Mouse (Mus musculus): Measurements from ENCODE around the gene H2-Eb2.
A peak's percentile ranks its signal among the peaks of the same experiment; 100 is the strongest.
"Not testable (repeated sequence)": the region's sequence is repeated elsewhere in the genome, so short reads cannot be mapped to it uniquely, and the experiment has no call there.

Gene H2-Eb2

DNA sequence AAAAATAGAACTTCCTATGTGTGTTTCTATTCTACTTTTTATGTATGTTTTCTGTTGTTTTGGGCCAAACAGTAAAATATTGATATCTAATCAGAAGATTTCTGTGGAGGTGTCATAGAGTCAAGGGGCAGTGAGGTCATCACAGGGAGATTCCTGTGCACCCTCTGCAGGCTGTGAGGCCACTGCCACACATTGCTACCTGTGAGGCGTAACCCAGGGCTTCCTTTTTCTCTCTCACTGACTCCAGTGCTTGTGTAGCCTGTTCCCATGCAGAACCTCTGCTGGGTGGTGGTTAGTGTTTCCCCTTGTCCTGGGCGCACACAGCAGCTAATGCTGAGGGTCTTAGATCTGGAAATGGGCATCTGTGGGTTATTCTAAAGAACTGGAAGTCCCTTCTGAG, 19.1 kb upstream of the H2-Eb2 start:
- DNase-seq (ENCODE audit: low read depth, low spot score): no peak

DNA sequence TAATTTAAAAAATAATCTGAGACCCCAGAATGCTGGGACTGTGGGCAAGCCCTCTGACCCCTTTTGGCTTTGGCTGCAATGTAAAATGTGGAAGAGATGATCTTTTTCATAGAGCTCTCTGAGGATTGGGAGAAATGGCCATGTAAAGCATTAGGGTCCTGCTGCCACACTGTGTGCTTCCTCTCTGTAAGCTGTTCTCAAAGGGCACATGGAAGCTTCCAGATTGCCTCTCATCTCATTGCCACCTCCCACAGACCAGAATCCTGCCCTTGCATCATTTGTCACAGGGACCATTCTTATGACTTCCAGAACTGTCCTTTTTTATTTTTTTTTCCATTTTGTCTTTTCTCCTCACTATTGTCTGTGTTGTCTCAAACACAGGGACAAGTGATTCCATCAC, 18.2 kb upstream of the H2-Eb2 start:
- no peak for DNase-seq (ENCODE audit: low read depth, low spot score)

DNA sequence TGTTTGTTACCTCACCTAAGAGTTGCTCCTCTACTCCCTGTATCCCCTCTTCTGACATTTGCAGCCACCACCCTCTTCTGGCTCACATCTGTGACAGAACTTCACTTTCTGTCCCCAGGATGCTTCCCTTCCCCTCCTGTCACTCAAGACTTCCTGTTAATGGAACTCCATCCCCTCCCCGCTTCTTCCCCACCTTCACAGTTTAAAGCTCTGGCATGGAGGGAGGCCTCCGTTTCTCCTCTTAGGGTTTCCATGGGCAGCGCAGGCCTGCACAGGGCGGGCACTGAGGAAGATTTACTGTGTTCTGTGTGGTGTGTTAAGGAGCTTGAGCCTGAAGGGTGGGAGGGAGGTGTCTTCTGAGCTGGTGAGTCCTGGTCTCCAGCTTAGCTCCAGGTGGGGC, 17.3 kb upstream of the H2-Eb2 start:
- no peak for DNase-seq (ENCODE audit: low read depth, low spot score)

DNA sequence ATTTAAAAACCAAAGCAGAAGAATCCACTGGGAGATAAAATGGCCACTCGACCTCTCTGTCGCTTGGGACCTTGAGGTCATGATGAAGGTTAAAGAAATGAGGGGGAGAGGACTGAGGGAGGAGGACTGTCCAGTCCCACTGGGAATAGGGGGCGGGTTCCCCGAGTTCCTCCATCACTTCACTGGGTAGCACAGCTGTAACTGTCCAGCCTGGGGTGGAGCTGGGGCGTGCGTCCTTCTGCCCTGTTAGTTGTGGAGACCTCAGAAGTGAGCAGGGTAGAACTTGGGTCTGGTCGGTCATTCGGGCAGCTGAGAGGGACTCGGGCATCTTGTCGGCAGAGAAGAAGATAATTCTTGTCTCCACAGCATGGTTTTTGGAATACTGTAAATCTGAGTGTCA, 16.2 kb upstream of the H2-Eb2 start:
- no peak for DNase-seq (ENCODE audit: low read depth, low spot score)

DNA sequence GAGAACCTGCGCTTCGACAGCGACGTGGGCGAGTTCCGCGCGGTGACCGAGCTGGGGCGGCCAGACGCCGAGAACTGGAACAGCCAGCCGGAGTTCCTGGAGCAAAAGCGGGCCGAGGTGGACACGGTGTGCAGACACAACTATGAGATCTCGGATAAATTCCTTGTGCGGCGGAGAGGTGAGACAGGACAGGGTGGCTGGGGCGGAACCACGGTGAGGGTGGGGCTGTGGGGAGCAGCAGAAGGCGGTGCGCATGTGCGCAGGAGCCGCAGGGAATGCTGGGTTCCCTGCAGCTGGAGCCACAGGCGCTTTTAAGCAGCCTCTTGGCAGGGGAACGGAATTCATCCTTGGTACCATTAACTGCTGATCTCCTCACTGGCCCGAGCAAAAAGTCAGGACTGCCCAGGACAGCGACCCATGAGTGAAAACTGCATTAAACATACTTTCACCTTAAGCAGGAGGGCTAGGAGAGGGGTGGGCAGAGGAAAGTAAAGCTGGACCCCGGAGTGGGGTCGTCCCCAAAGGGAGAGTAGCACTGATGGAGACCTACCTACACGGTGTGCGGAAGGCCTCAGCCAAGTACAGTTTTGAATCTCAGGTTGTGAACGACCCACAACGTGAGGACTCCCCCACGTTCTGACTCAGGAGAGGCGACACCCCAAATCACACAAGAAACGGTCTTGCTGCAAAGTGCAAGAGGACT, 15.6 kb upstream of the H2-Eb2 start:
- peak; percentile 37 for DNase-seq (ENCODE audit: low read depth, low spot score)

DNA sequence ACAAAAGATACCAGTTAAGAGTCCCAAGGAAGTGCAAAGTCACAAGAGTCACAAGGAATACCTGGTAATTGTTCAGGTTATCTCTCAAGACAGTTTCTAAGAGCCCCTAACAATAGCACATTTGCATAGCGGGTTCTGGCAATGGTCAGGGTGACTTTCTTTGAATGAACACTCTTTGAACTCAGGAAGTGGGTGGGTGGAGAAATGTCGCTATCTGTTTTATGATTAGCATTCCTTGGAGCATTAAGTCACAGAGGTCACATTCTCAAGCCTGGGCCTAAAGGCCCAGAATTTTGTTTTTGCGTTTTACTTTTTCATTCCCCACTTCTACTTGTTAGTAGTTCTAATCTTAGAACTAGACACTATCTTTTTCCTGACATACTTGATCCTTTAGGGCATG, 14.9 kb upstream of the H2-Eb2 start:
- not testable (repeated sequence) for DNase-seq (ENCODE audit: low read depth, low spot score)

DNA sequence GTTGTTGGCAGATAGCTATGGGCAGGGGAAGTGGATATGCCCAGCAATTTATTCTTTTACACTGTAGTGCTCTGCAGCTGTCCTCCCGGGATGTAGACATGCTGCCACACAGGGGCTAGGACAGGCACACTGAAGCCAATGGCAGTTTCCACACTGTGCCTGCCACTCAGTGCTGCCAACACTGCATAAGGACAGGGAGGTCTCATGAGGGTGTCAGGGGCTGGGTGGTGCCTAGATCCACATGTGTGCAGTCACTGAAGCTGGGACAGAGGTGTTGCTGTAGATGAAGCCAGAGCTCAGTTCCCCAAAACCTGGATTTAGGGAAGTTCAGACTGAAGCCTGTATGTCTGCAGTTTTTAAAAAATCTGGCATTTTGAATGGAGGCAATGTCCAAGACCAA, 13.3 kb upstream of the H2-Eb2 start:
- DNase-seq (ENCODE audit: low read depth, low spot score): no peak

DNA sequence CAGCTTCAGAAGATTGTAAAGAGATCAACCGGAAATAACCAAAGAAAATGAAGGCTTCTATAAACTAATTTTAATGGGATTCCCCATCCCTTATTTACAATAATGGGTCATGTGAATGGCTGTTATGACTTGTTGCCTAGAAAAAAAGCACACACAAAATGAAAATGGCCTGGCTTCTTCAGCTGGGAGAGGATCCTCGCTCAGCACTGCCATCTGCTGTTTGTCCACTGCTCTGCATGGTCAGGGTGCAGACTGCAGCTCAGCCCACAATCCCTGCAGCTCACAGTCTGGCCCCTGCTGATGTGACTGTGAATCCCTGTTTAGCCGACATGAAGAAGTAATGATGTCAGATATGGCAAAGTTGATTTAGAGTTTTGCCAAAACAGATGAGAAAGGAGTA, 12.1 kb upstream of the H2-Eb2 start:
- DNase-seq (ENCODE audit: low read depth, low spot score): peak; percentile 67

DNA sequence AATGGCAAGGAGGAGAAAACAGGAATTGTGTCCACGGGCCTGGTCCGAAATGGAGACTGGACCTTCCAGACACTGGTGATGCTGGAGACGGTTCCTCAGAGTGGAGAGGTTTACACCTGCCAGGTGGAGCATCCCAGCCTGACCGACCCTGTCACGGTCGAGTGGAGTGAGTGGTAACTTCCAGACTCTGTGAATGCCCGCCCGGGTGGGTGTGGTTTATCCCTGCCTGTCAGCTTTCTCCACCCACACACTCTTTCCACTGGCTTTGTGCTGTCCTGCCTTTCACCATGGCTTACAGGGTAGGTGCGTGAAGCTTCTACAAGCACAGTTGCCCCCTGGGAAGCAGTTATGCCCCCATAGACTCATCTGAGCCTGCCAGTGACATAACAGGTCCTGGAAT, 11.2 kb upstream of the H2-Eb2 start:
- no peak for DNase-seq (ENCODE audit: low read depth, low spot score)

DNA sequence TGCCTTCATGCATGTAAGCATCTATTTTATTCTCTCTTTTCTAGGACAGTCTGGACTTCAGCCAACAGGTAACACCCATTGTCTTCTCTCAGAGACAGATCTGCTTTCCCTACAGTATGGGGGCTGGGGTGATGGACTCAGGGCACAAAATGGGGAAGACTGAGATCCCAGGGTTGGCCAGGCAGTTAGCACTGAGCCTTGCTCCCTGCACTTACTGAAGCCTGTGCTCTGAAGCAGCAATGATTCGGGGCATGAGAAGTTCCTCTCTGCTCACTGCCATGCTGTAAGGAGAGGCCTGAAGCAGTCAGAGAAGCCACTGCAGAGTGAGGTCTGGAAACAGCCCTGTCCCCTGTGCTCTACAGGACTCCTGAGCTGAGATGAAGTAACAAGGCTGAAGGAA, 10.0 kb upstream of the H2-Eb2 start:
- DNase-seq (ENCODE audit: low read depth, low spot score): no peak

DNA sequence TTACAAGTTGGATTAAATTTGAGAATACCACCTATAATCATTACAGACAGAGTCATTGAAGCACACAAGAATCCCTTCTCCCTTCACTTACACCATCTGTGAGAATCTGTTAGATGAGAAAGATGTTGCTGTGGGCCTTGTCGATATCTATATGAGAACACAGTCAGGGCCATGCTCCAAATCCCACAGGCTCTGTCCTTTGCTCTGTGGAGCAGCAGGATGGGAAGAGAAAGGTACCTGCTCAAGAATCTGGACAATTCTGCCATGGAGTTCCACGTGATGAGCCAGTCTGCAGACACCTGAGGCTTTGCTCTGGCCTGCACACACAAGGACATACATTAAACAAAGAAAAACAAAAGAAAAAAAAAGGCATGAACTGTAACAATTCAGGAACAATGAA, 8.8 kb upstream of the H2-Eb2 start:
- DNase-seq (ENCODE audit: low read depth, low spot score): no peak

DNA sequence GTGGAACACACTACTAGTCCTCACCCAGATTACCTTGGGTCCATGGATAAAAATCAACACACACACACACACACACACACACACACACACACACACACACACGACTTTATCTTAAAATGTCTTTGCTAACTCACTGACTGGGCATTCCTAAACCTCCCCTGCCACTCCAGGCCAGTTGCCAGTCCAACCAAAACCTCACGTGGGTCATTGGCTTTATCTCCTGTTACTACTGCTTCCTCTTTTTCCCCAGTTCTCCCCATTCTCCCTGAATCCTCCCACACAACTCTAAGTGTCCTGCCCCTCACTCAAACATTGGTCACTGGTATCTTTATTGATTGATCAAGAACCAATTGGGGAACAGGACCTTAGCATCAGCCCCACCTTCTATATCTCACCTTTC, 8.2 kb upstream of the H2-Eb2 start:
- no peak for DNase-seq (ENCODE audit: low read depth, low spot score)

DNA sequence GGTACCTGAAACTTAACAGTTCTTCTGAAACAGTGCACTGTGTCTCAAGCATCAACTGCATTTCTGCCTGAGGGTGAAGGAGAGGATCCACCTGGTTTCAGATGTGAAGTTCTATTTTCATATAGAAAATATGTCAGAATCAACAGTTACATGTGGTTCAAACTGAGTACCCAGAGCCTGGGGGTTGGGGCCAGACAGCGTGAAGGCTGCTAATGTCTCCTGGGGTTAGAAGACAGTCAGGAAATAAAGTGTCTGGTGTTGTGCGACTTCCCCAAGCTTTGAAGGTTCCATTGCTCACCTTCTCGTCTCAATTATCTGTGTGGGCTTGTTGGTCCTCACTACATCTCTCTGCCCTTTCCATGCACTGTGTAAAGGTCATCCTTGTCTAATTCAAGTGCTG, 908 bp downstream of the H2-Eb2 start:
- DNase-seq (ENCODE audit: low read depth, low spot score): no peak

DNA sequence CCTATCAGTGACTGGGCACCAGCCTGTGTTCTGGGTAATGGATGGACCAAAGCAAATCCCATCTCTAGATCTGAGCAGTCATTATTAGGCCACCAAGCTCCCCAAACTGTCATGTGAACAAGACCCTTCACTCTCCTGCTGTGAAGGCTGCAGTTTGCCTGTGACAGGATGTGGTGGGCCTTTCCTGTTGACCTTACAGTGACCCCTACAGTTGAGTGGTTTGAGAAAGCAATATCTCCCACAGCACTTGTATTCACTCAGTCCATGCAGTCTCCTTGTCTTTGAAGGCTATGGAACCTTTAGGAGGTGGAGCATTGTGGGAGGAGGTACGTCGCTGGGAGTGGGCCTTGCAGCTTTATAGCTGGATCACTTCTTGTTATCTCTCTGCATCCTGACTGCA, 4.3 kb downstream of the H2-Eb2 start:
- DNase-seq (ENCODE audit: low read depth, low spot score): no peak

DNA sequence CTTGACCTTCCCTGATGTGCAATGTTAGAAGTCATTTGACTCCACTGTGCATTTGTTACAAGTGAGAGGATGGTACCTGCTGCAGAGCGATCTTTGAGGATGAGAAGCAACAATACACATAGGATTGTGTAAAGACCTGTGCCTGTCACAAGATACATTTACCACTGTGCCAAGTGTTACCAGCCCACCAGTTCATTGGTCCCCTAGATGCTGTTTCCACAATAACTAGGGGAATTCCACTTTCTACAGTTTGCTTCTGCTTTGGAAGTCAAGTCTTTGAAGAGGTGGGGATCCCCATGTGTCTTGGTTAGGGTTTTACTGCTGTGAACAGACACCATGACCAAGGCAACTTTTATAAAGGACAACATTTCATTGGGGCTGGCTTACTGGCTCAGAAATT, 5.7 kb downstream of the H2-Eb2 start:
- DNase-seq (ENCODE audit: low read depth, low spot score): no peak

DNA sequence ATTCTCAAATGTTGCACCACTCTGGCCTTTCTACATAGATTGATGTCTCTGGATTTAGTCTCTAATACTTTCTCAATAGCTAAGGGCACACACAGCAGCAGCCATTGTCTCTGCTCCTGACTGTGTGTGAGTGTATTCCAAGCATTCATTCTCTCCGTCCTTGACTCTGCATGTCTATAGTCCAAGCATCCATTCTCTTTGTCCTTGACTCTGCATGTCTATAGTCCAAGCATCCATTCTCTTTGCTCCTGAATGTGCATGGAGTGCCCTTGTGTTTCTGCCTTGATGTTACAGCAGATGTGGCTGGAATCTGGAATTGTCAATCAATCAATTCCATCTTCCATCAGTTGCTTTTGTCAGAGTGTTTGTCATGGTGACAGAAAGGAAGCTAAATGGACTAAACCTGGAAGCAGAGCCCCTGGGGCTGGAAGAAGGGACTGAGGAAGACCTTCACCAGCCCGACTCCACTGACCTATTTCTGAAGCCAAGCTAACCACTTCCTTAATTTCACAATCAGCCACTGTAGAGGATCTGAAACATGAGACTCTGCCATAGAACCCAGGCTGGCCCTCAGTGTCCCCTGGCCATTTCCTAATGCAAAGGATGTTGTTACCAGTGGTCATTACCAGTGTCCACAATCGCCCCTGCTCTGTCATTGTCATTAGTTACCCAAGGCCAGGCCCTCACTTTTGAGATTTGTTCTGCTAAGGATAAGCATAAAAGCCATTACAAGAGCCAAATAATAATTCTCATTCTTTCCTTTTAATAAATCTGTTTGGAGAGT, 15.3 kb downstream of the H2-Eb2 start:
- DNase-seq (ENCODE audit: low read depth, low spot score): no peak

DNA sequence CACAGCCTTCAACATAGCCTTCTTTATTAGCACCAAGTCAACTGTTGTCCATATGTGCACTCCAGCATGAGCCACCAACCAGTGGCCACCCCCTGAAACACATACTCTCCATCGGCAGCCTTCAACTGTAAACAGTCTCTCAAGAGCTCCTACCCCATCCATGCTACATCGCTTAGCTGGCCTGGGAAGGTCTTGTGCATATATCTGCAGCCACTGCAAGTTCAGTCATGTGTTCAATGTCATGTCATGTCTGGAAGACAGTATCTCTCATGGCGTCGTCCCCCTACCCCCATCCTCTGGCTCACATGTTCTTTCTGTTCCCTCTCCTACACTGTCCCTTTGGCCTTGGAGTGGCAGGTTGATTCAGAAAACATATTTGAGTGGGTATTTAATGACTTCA, 19.4 kb downstream of the H2-Eb2 start:
- DNase-seq (ENCODE audit: low read depth, low spot score): no peak

DNA sequence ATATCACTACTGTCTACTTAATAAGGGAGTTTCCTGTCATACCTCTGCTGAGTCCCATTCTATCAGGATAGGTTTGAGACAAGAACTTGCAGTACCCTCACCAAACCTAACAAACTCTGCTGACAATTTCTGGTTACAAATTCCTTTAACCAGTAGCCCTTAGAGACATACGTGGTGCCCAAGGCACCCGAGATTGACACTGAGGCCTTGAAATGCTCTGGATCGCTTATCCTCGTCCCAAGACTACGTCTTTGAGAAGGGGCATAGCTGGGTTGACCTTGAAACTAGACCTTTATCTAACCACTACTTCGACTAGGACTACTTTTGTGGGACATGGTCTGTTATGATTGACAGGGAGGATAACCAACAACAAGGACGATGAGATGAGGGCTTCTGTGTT, 20.0 kb downstream of the H2-Eb2 start:
- no peak for DNase-seq (ENCODE audit: low read depth, low spot score)

DNA sequence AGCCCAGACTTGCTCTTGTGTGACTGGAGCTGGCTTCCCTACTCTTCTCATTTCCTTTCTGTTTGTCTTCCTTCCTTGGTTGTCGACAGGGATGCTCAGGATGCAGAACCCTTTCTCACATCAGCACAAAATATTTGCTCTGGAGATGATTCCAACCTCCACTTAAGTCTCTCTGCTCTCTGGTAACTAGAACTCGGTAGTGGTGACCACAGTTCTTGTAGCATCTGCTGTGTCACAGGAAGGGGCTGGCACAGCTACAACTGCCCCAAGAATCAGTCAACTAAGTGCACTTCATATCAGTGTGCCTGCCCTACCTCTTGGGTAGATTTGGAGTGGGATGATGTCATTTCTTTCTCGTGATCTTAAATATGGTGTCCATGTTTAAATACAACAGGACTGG, 20.6 kb downstream of the H2-Eb2 start:
- DNase-seq (ENCODE audit: low read depth, low spot score): no peak

DNA sequence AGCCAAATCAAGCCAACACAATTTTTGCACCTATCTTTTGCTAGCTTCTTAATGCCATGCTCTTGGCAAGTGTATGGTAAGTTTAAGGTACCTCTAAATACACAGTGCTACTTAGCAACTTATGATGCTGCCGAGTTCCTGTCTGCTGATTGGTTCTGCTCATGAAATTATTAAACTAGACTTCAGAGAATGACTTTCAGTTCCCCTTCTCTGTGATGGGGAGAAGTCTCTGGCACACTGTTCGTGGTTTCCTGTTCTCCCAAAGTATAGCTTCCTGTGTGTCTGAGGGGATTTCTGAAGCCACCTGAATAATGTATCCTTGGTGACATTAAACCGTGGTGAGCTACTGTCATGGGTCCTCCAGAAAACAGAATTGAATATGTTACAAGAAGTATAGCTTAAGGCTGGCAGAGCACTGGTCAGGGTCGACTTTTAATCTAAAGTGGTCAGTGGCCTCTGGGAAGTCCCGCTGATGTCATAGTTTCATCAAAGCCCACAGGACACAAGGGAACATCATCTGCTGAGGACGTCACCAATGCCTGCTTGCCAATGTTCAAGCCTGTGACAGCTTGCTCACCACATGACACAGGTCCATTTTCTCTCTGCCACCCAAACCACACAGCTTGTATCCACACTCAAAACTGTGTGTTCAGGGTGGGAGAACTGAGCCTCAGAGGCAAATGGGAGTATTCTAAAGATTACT, 22.3 kb downstream of the H2-Eb2 start:
- no peak for DNase-seq (ENCODE audit: low read depth, low spot score)

DNA sequence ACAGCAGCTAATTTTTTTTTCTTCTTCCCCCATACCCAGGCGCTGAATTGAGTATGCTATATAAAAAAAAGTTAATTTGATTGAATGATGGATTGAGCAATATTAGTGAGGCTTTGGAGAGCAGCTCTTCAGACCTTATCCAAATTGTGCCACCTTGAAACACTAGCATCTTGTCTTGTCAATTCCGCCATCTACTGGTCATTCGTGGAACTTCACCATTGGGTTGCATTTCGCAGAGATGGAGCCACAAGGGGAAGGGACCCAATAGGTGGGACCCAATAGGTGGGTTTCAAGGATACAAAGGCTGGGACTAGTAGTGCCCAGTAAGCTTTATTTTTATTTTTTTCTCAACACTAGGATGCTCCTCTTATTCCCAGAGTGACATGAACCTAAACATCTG, 24.0 kb downstream of the H2-Eb2 start:
- peak; percentile 70 for DNase-seq (ENCODE audit: low read depth, low spot score)

DNA sequence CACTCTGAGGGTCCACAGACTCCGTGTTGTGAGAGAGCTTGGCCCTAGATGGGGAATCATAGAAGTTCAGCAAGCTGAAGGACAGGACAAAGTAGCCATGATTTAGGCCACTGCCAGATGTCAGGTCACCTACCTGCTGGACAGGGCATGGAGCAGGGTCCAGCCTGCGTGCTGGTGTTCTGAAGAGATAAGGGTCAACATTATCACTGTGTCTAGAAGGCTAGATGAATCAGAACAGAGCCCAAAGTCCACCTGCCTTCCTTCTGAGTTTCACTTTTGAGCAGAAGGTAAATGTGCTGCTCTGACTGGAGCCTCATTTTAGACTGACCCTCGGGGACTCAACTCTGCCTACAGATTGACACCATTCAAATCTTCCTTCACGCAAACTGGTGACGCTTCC, 29.1 kb downstream of the H2-Eb2 start, which contains the start of gene Btnl2:
Btnl2 (plus strand) TSS at position 284 of the 400 bp plus-strand sequence.
- DNase-seq (ENCODE audit: low read depth, low spot score): no peak

DNA sequence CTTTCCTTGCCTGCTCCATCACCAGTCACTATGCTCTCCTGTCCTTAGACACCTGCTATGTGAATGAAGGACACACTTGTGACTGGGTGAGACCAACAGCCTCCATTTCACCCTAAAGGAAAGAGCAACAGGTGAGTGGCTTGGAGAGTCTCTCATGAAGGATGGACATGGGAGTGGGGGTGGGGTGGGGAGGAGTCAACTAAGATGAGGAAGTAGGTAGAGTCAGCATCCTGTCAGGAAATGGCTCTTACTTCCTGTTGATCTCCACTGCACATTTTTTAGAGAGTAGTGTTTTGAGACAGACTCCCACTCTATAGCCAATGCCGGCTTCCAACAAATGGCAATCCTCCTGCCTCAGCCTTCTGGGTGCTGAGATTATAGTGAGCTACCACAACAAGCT, 29.5 kb downstream of the H2-Eb2 start:
- no peak for DNase-seq (ENCODE audit: low read depth, low spot score)
